Mouse (Mus musculus): ENCODE results near the gene Hist1h3f. TPM values are rescaled to one million over a fixed set of nuclear protein-coding genes. Genes with fewer than 3 reads are reported as not detected.

Hist1h3f gene
- total RNA-seq (2023), result 10 to 100 TPM; 46.7 to 47.0 TPM

DNA sequence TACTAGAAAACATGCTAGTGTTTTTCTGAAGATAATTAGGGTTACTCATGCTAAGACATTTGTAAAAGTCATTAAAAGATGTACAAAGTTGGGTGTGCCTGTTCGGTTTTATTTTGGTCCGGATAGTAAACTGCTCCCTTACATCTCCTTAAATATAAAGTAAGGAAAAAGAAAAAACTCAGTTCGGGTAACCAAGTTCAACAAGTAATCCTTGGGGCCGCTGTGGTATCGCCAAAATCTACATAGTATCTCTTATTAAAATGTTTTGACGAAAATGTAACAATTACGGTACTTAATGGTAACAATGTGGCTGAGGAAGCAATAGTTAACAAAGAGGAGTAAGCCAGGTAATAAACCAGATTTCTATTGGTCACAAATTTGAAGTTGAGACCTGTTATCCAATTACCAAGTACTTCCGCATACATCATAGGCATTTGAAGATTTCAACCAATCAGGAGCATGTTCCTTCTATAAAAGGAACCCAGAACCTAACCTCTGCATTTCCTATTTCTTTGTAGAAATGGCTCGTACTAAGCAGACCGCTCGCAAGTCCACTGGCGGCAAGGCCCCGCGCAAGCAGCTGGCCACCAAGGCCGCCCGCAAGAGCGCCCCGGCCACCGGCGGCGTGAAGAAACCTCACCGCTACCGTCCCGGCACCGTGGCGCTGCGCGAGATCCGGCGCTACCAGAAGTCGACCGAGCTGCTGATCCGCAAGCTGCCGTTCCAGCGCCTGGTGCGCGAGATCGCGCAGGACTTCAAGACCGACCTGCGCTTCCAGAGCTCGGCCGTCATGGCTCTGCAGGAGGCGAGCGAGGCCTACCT is at the start of gene Hist1h3f:
Hist1h3f (plus strand) TSS at position 88 of the 822 bp plus-strand sequence.

DNA sequence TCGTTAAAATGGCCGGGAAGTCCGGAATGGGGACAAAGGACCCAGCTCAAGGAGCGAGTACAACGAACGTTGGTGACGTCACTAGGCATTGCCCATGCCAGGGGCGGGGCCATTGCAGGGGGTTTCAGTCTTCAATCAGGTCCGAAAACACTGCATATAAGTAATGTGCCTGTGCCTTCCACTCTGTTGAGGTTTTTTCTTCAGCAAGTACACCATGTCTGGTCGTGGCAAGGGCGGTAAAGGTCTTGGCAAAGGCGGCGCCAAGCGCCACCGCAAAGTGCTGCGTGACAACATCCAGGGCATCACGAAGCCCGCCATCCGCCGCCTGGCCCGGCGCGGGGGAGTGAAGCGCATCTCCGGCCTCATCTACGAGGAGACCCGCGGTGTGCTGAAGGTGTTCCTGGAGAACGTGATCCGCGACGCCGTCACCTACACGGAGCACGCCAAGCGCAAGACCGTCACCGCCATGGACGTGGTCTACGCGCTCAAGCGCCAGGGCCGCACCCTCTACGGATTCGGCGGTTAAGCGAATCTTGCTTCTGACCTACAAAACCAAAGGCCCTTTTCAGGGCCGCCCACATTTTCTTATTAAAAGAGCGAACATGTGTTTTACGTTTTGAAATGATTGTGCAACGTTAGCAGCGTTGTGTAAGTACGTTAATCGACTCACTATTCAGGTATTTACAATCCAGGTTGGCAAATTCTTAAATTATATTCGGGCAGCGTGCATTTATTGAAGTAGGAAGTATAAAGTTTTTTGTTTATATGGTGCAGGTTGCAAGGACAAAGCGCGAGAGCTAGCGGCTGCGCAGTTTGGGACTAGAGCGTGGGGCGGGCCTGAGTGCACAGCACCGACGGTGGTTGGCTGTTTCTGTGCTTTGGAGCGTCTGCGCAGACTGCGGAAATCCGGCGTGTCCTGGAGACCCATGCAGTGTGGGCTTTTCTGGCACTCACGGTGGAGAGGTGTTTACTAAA is 12.7 kb upstream of the Hist1h3f start, which contains the start of gene Hist1h4h:
Hist1h4h (plus strand) TSS at position 150 of the 975 bp plus-strand sequence.

GRCm38 (mm10) chr13:23533560-23534367 is 10.1 kb upstream of the Hist1h3f start, which contains the start of gene Hist1h2af:
Hist1h2af (plus strand) TSS chr13:23533906.

DNA sequence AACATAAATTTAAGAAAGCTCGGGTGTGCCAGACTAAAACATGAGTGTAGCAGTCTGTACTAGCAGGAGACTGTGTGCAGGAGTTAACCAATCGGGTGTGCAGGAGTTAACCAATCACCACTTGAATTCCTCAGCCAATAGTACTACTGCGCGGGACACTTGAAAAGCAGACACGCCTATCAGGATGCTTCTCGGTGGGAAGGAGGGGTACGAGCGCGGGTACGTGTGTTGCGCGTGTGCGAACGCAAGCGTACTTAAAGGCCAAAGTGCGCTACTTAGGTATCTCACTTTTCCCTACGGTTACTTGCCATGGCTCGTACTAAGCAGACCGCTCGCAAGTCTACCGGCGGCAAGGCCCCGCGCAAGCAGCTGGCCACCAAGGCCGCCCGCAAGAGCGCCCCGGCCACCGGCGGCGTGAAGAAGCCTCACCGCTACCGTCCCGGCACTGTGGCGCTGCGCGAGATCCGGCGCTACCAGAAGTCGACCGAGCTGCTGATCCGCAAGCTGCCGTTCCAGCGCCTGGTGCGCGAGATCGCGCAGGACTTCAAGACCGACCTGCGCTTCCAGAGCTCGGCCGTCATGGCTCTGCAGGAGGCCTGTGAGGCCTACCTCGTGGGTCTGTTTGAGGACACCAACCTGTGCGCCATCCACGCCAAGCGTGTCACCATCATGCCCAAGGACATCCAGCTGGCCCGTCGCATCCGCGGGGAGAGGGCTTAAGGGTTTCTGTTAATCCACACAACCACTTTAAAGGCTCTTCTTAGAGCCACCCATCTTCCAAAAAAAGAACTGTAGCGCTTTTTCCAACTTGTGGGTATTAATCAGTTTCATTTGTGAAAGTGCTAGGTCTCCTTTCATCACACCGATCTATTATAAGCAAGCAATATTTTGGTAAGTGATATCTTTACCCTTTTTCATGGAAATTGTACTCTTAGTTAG is 8.4 kb upstream of the Hist1h3f start, which contains the start of gene Hist1h3g:
Hist1h3g (plus strand) TSS at position 286 of the 939 bp plus-strand sequence.

GRCm38 (mm10) chr13:23542999-23543607 is 749 bp upstream of the Hist1h3f start, which contains the start of gene Hist1h2bh:
Hist1h2bh (minus strand) TSS chr13:23543392.

DNA sequence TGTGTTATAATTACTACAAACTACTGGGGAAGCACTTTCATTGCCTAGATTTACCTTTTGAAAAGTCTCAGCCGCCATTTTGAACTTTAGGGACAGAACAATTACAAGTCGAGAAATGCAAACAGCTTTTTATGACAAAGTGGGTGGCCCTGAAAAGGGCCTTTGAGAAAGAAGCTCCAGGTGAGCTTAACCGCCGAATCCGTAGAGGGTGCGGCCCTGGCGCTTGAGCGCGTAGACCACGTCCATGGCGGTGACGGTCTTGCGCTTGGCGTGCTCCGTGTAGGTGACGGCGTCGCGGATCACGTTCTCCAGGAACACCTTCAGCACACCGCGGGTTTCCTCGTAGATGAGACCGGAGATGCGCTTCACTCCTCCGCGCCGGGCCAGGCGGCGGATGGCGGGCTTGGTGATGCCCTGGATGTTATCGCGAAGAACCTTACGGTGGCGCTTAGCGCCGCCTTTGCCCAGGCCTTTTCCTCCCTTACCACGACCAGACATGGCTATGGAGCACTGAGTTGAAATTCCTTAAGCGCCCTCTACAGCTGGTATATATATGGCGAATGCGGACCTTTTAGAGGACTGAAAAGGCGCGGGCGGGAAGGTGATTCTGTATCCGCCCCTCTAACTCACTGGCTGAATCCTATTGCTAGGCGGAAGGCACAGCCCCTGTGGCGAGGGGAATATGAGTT is 7.4 kb downstream of the Hist1h3f start, which contains the start of gene Hist1h4f:
Hist1h4f (minus strand) TSS at position 503 of the 689 bp plus-strand sequence.

DNA sequence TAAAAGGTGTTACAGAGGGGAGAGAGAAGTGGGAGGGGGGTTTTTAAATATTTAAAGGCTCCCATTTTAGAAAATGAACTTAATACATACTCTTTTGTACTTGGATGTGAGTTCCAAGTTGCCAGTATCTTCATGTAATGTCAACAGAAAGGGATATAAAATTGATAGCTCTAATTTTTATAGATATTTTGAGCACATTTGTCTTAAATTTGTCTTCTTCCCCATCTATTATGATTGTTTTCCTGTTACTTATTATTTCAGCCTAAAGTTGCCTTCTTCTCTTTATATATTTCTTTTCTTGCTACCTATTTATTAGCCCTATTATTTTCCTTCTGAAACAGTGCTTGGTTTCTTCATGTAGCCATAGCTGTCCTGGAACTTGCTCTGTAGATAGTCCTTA is 9.1 kb downstream of the Hist1h3f start, which contains the start of gene Hist1h1d:
Hist1h1d (plus strand) TSS at position 301 of the 400 bp plus-strand sequence.

GRCm38 (mm10) chr13:23561883-23562659 is 18.2 kb downstream of the Hist1h3f start, which contains the start of gene Hist1h3e:
Hist1h3e (minus strand) TSS chr13:23562369.

DNA sequence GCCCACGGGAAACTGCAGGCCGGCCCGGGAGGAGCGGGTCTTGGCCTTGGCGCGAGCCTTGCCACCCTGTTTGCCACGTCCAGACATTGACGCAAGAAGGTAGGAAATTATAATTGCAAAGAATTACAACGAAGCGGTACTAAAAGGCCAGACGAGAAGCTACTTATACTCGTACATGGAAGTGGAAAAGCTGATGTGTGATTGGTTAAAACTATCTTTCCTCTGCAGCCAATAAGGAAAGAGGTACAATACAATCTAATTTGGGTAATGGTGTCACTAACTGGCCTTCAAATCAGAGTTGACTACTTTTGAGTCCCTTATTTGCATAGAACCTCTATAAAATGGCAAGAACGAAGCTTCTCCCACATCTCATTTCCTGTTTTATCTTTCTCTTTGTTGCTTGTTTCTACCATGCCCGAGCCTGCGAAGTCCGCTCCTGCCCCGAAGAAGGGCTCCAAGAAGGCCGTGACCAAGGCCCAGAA is 27.2 kb downstream of the Hist1h3f start, which contains the start of the genes Hist1h2ae and Hist1h2bg:
Hist1h2ae (minus strand) TSS at position 199 of the 482 bp plus-strand sequence.
Hist1h2bg (plus strand) TSS at position 375 of the 482 bp plus-strand sequence.

GRCm38 (mm10) chr13:23573898-23574524 is 30.2 kb downstream of the Hist1h3f start, which contains the start of the genes Hist1h2bf and Hist1h2ad:
Hist1h2bf (minus strand) TSS chr13:23574196.
Hist1h2ad (plus strand) TSS chr13:23574381.

GRCm38 (mm10) chr13:23575271-23575851 is 31.5 kb downstream of the Hist1h3f start, which contains the start of gene Hist1h3d:
Hist1h3d (plus strand) TSS chr13:23575763.

GRCm38 (mm10) chr13:23581408-23582218 is 37.8 kb downstream of the Hist1h3f start, which contains the start of gene Hist1h4d:
Hist1h4d (plus strand) TSS chr13:23581598.

Data from monocyte, adult 59 days (primary cell).